Mouse (Mus musculus) C2C12 (cell line): ENCODE results near the gene Lix1. TPM values are rescaled to one million over a fixed set of nuclear protein-coding genes. Genes with fewer than 3 reads are reported as not detected.

Source experiments
- H3K27me3 ChIP-seq: one replicate; pipeline ENCODE4 v1.6.1; 2011; ENCODE audit not compliant: control insufficient read depth, insufficient read depth, insufficient read length
- H3K36me3 ChIP-seq: one replicate; pipeline ENCODE4 v1.6.1; 2011; ENCODE audit not compliant: control insufficient read depth, insufficient read depth
- H3K4me3 ChIP-seq: one replicate; pipeline ENCODE4 v1.5.1; 2011; ENCODE audit warnings: mild to moderate bottlenecking, control low read depth; ENCODE audit not compliant: poor library complexity, insufficient read depth, severe bottlenecking
- H3K79me2 ChIP-seq: one replicate; pipeline ENCODE4 v1.6.1; 2011; ENCODE audit not compliant: control insufficient read depth, insufficient read depth
- H3K79me3 ChIP-seq: one replicate; pipeline ENCODE4 v1.6.1; 2011; ENCODE audit warnings: low read depth, control low read depth
- H3ac ChIP-seq: one replicate; pipeline ENCODE3; 2011; ENCODE audit warnings: low read depth; ENCODE audit not compliant: control insufficient read depth, insufficient read length
- CEBPB ChIP-seq: IDR thresholded peaks from one replicate; pipeline ENCODE4 v1.6.1; 2011; ENCODE audit warnings: low read depth, mild to moderate bottlenecking, control low read depth, moderate library complexity
- CTCF ChIP-seq: IDR thresholded peaks from one replicate; pipeline ENCODE4 v1.5.1; 2011; ENCODE audit not compliant: control insufficient read depth, insufficient read depth, insufficient read length
- FOSL1 ChIP-seq: IDR thresholded peaks from one replicate; pipeline ENCODE4 v1.8.0; 2011; ENCODE audit warnings: mild to moderate bottlenecking, low read length; ENCODE audit not compliant: poor library complexity, insufficient read depth, severe bottlenecking
- MAX ChIP-seq: IDR thresholded peaks from one replicate; pipeline ENCODE4 v1.6.1; 2011; ENCODE audit warnings: mild to moderate bottlenecking, control low read depth
- MYOD1 ChIP-seq: IDR thresholded peaks from one replicate; pipeline ENCODE4 v1.6.1; 2011; ENCODE audit warnings: low read depth; ENCODE audit not compliant: control insufficient read depth, insufficient read length
- MYOG ChIP-seq: IDR thresholded peaks from one replicate; pipeline ENCODE4 v1.6.1; 2011; ENCODE audit not compliant: control insufficient read depth, insufficient read length; ENCODE audit errors: extremely low read depth
- USF1 ChIP-seq: IDR thresholded peaks from one replicate; pipeline ENCODE4 v1.6.1; 2011; ENCODE audit warnings: low read depth, mild to moderate bottlenecking, control low read depth, moderate library complexity
- long read RNA-seq, 2 experiments: library from polyadenylated mRNA; unstranded; transcript quantifications; one replicate each; pipeline ENCODE4 v2.0.0; 2019 to 2020
- polyA plus RNA-seq: library from polyadenylated mRNA; unstranded; fragments of >200 nt; fragmentation: generic; extraction: Trizol; gene quantifications from one replicate; pipeline ENCODE4 v1.2.1, GENCODE M21; 2012; ENCODE audit warnings: missing spikeins

Gene Lix1
- polyA plus RNA-seq, result 2.6 TPM
- long read RNA-seq, experiment 1, transcript Lix1-201 (6 exons, 3,116 nt), result major isoform, 43 of 48 reads
- long read RNA-seq, experiment 1, partial matches to known transcripts, result 1 of 48 reads
- long read RNA-seq, experiment 1, other reads (novel, unspliced or antisense), result 2 of 48 reads
- long read RNA-seq, experiment 2, partial matches to known transcripts, result 1 of 5 reads
- long read RNA-seq, experiment 2, other reads (novel, unspliced or antisense), result 0 of 5 reads

DNA sequence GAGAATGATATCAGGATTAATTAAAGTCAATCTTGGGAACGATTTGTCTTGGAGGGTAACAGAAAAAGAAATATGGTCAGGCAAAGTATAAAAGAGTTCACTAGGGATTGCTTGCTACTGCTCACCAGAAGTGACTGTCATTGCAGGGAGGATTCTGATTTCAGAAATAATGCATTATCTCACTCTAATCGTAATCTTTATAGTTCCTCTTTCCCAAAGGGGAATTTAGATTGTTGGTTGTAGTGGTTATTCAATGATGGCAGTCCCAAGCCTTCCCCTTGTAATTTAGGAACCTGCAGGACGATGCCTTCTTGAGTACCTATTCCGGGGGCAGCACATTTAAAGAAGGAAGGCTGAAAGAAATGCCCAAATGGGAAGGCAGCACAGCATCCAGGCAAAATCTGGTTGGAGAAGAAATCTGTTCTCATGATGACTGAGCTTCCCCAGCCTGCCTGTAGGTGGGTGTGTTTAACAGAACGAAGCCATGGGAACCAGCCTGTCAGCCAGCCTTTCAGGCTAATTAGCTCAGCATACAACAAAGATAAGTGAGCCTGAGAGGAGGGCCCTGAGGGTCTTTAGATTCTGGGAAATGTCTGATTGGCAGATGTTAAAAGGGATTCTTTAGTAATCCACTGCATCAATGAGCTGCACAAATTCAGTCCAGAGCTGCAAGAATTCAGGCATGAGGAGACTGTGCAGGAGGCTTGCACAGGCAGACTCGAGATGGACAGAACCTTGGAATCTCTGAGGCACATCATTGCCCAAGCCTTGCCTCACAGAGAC lies at the start of gene Lix1:
Lix1 (plus strand) TSS at position 451 of the 783 bp plus-strand sequence.
- Histone ChIP-seq H3ac (no peak within 1 kb of the TSS), H3K36me3 (no peaks in the 10 kb centered on the region), H3K4me3 (no peak within 1 kb of the TSS), H3K79me3 (no peaks in the 10 kb centered on the region), H3K79me2 (no peaks in the 10 kb centered on the region), H3K27me3 (no peaks in the 10 kb centered on the region)
- TF ChIP-seq FOSL1, result no peak
- TF ChIP-seq CTCF, result peak; percentile 38

DNA sequence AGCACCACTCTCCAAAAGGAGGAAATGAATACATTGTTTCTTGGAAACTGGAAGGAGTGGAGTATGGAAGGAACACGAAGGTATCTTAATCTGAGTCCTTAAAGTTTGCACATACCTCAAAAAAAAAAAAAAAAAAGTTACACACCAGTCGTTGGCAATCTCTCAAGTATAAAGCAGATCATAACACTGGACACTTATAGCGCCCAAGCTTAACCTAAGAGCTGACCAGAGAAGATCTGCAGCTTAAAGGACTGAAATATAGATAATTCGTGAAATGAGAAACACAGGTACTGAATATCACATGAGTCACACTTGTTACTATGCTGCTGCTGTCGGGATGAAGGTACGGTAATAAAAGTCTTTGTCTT lies 28.9 kb upstream of the Lix1 start:
- no peak for TF ChIP-seq FOSL1
- TF ChIP-seq USF1, result no peak
- TF ChIP-seq MAX, result no peak
- TF ChIP-seq CTCF, result no peak
- no peak for TF ChIP-seq CEBPB
- no peak for TF ChIP-seq MYOD1
- TF ChIP-seq MYOG, result no peak
- Histone ChIP-seq H3K79me2 (peaks cover 43% of the 10 kb centered on the region), H3K36me3 (peaks cover 18% of the 10 kb centered on the region), H3K27me3 (no peaks in the 10 kb centered on the region), H3K79me3 (peaks cover 40% of the 10 kb centered on the region), H3K4me3 (peak overlapping the region; percentile 19), H3ac (peak overlapping the region; percentile 66)

DNA sequence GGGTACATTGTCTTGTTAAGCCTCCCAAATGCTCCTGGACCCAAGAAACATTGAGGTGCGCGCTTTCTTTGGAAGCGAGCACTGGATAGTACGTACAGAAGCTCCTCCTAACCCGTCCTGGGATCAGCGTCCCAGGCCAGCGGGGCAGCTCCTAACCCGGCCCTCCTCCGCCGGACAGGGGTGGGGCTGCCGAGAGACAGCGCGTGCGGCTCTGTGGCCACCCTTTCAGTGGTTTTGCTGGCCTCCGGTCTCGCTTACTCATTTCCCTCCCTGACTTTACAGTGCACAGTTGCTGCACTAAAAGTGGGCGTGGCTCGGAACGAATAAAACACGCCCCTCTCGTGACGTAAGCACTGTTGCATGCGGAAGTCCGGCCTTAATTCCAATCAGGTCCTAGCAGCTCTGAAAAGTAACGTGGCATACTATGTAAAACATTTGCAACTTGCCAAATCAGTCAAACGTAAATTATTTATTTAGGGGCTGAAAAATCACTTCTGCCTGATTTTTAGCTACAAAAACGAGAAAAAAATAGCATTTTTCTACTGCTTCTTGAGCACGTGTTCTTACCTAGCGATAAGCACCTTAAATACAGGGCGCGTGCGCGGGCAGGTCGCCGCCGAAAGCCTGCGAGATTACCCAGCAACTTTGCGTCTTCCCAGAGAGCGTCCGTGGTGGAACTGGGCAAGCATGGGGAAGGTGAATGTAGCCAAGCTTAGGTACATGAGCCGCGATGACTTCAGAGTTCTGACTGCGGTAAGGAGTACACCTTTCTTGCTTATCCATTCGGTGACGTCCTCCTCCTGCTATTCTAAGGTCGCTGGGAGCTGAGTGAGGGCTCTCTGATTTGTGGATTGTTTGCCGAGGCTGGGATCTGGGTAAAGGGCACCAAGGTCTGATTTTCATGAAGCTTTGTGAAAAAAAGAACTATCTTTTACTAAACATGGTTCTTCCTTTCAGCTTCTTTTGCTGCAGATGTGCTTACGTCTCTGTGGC lies 28.3 kb upstream of the Lix1 start, which contains the start of gene Riok2:
Riok2 (plus strand) TSS at position 392 of the 993 bp plus-strand sequence.
- peaks cover 47% of the 10 kb centered on the region for H3K79me3 ChIP-seq
- H3K27me3 ChIP-seq, result no peaks in the 10 kb centered on the region
- TF ChIP-seq MAX (peak; percentile 99), CTCF (no peak), USF1 (peak; percentile 78)
- peak within 1 kb of the TSS; percentile 87 for H3K4me3 ChIP-seq
- peak within 1 kb of the TSS; percentile 90 for H3ac ChIP-seq
- peaks cover 25% of the 10 kb centered on the region for H3K36me3 ChIP-seq
- peaks cover 50% of the 10 kb centered on the region for H3K79me2 ChIP-seq

DNA sequence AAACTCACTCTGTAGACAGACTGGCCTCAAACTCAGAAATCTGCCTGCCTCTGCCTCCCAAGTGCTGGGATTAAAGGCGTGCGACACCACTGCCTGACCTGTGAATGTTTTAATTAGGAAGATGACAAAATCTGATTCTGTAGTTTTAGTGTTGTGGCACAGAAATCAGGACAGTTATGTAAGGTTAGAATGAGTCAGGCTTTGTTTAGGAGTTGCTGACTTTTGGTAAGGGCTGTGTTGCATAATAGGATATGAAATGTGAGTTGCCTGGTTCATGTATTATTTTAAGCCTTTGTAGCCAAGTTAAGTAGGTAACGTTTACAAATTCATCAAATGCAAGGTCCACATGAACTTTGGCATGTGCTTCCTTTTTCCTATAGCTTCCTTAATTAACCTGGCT lies 26.9 kb upstream of the Lix1 start:
- Histone ChIP-seq H3K4me3 (peak overlapping the region; percentile 87), H3ac (no peak overlapping the region), H3K27me3 (no peaks in the 10 kb centered on the region), H3K79me2 (peaks cover 64% of the 10 kb centered on the region), H3K36me3 (peaks cover 35% of the 10 kb centered on the region), H3K79me3 (peaks cover 48% of the 10 kb centered on the region)
- TF ChIP-seq MYOD1, result no peak
- TF ChIP-seq MAX, result no peak
- TF ChIP-seq CEBPB, result peak; percentile 46

DNA sequence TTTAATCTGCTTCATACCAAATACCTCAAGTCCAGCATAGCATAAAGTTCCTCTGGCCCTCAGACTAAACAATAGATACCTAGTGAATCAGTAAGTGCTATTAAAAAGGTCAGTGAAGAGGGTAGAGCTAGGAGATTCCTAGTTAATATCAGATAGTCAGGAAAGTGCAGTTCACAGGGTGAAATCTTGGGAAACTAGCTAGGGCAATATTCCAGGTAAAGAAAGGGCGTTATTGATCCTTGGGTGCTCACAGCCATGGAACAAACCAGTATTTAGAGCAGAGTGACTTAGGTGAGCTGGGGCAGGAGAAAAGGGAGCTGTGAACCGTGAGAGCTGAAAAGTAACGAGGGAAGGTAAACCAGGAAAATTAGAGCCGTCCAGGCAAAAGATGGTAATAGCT lies 18.8 kb upstream of the Lix1 start:
- Histone ChIP-seq H3K4me3 (no peak overlapping the region), H3K79me2 (peaks cover 23% of the 10 kb centered on the region), H3K27me3 (no peaks in the 10 kb centered on the region), H3K79me3 (peaks cover 6% of the 10 kb centered on the region), H3ac (no peak overlapping the region), H3K36me3 (peaks cover 94% of the 10 kb centered on the region)
- TF ChIP-seq CTCF (no peak), FOSL1 (no peak), USF1 (no peak), MYOD1 (no peak), MAX (no peak), MYOG (no peak), CEBPB (no peak)
